Mouse (Mus musculus) MEL (cell line): Measurements from ENCODE around the gene Sumf1. TPM values are rescaled to one million over a fixed set of nuclear protein-coding genes. Genes with fewer than 3 reads are reported as not detected.

Experiments used
- DNase-seq: peaks from one replicate; pipeline ENCODE4 v3.0.0; 2011; ENCODE audit warnings: low read depth, low spot score
- H3K27ac ChIP-seq: 2 replicates; pipeline ENCODE4 v1.5.1; 2012; ENCODE audit warnings: low read depth, mild to moderate bottlenecking, control low read depth, low read length, moderate library complexity; ENCODE audit not compliant: control insufficient read depth
- H3K27me3 ChIP-seq, 2 experiments: fragments of 150-350 bp in 1 of 2; sonication (generic) in 1 of 2; 2 replicates each; pipeline ENCODE4 v1.6.1; 2012; ENCODE audit warnings: low read length in 2 of 2, mild to moderate bottlenecking in 2 of 2, improper control_type of control experiment in 1 of 2, moderate library complexity in 1 of 2; ENCODE audit not compliant: insufficient read depth in 2 of 2, control insufficient read depth in 1 of 2
- H3K36me3 ChIP-seq, 2 experiments: 2 replicates each; pipeline ENCODE4 v1.6.1; 2012 to 2014; ENCODE audit warnings: low read length in 2 of 2, improper control_type of control experiment in 1 of 2, inconsistent platforms in 1 of 2, mild to moderate bottlenecking in 1 of 2; ENCODE audit not compliant: insufficient read depth in 2 of 2, control insufficient read depth in 1 of 2
- H3K4me1 ChIP-seq, 2 experiments: fragments of 150-350 bp in 1 of 2; sonication (generic) in 1 of 2; 2 replicates each; pipeline ENCODE4 v1.6.1; 2012; ENCODE audit warnings: low read length in 2 of 2, improper control_type of control experiment in 1 of 2, mild to moderate bottlenecking in 1 of 2; ENCODE audit not compliant: insufficient read depth in 2 of 2, control insufficient read depth in 1 of 2
- H3K4me3 ChIP-seq, 2 experiments: fragments of 150-350 bp in 1 of 2; sonication (generic) in 1 of 2; 2 replicates each; pipeline ENCODE4 v1.5.1; 2012; ENCODE audit warnings: low read depth in 2 of 2, low read length in 2 of 2, mild to moderate bottlenecking in 2 of 2, moderate library complexity in 2 of 2, control low read depth in 1 of 2, improper control_type of control experiment in 1 of 2; ENCODE audit not compliant: control insufficient read depth in 1 of 2, insufficient read depth in 1 of 2
- H3K79me2 ChIP-seq: 2 replicates; pipeline ENCODE4 v1.6.1; 2012; ENCODE audit warnings: mild to moderate bottlenecking, low read length, moderate library complexity; ENCODE audit not compliant: control insufficient read depth, poor library complexity, insufficient read depth
- H3K9ac ChIP-seq: 2 replicates; pipeline ENCODE4 v1.6.1; 2012; ENCODE audit warnings: low read depth, mild to moderate bottlenecking, control low read depth, low read length, moderate library complexity; ENCODE audit not compliant: control insufficient read depth, poor library complexity, severe bottlenecking
- H3K9me3 ChIP-seq: fragments of 150-350 bp; sonication (generic); replicated peaks from 2 replicates; pipeline ENCODE4 v1.6.1; 2012; ENCODE audit warnings: mild to moderate bottlenecking, low read length, improper control_type of control experiment, moderate library complexity; ENCODE audit not compliant: insufficient read depth
- ELF1 ChIP-seq: IDR thresholded peaks from 2 replicates; pipeline ENCODE4 v1.6.1; 2014; ENCODE audit warnings: low read depth, mild to moderate bottlenecking, inconsistent platforms, low read length, improper control_type of control experiment, moderate library complexity
- JUND ChIP-seq: IDR thresholded peaks from 2 replicates; pipeline ENCODE4 v1.6.1; 2011; ENCODE audit warnings: low read depth, mild to moderate bottlenecking, improper control_type of control experiment, low read length
- MYB ChIP-seq: IDR thresholded peaks from 2 replicates; pipeline ENCODE4 v1.6.1; 2011; ENCODE audit warnings: mild to moderate bottlenecking, low read depth, low read length, improper control_type of control experiment
- MYC ChIP-seq: IDR thresholded peaks from 2 replicates; pipeline ENCODE4 v1.6.1; 2011; ENCODE audit warnings: low read depth, mild to moderate bottlenecking, low read length, improper control_type of control experiment, moderate library complexity
- NELFE ChIP-seq: IDR thresholded peaks from 2 replicates; pipeline ENCODE4 v1.6.1; 2011; ENCODE audit warnings: low read depth, low read length, improper control_type of control experiment
- RCOR1 ChIP-seq: IDR thresholded peaks from 2 replicates; pipeline ENCODE4 v1.6.1; 2012; ENCODE audit warnings: low read depth, mild to moderate bottlenecking, inconsistent platforms, low read length, improper control_type of control experiment
- SIN3A ChIP-seq: IDR thresholded peaks from 2 replicates; pipeline ENCODE4 v1.6.1; 2012; ENCODE audit warnings: low read length, improper control_type of control experiment, inconsistent platforms
- ZNF384 ChIP-seq: IDR thresholded peaks from 2 replicates; pipeline ENCODE4 v1.6.1; 2012; ENCODE audit warnings: low read depth, mild to moderate bottlenecking, inconsistent platforms, low read length, improper control_type of control experiment
- polyA plus RNA-seq, 2 experiments: library from polyadenylated mRNA; stranded (reverse) in 1 of 2; unstranded in 1 of 2; fragments of >175 nt in 1 of 2; fragments of >200 nt in 1 of 2; gene quantifications; 2 replicates each; pipeline versions ENCODE4 v1.2.1 to v1.2.4; 2012; ENCODE audit warnings: low replicate concordance in 2 of 2, low read depth in 1 of 2; ENCODE audit not compliant: insufficient read length in 2 of 2, insufficient read depth in 1 of 2, missing spikeins in 1 of 2
- total RNA-seq: library from RNA; depleted of rRNA; stranded (reverse); fragments of 300-350 nt; gene quantifications from 2 replicates; pipeline ENCODE4 v1.2.3, GENCODE M21; 2012

Gene Sumf1
- total and polyA plus RNA-seq, 3 experiments: 9.4 to 11.2 TPM; not detected in 1

GRCm38 (mm10) chr6:108206145-108206544, 20.8 kb upstream of the Sumf1 start:
- Histone ChIP-seq H3K27me3 (peaks cover 0 to 2% of the 10 kb centered on the region in 2 experiments; a peak in 2 of 4 replicates), H3K9me3 (no peaks in the 10 kb centered on the region), H3K4me1 (peaks cover 0 to 9% of the 10 kb centered on the region in 2 experiments; a peak in 2 of 4 replicates), H3K79me2 (no peaks in the 10 kb centered on the region), H3K36me3 (peaks cover 0 to 8% of the 10 kb centered on the region in 2 experiments; a peak in 2 of 4 replicates), H3K27ac (no peak overlapping the region), H3K9ac (no peak overlapping the region), H3K4me3 (no peak overlapping the region)
- no peak for TF ChIP-seq SIN3A
- TF ChIP-seq RCOR1: no peak
- no peak for DNase-seq

- Histone ChIP-seq H3K9ac (no peak overlapping the region), H3K36me3 (peaks cover 0 to 8% of the 10 kb centered on the region in 2 experiments; a peak in 2 of 4 replicates), H3K4me1 (peaks cover 0 to 9% of the 10 kb centered on the region in 2 experiments; a peak in 2 of 4 replicates), H3K4me3 (no peak overlapping the region), H3K27ac (no peak overlapping the region), H3K27me3 (peaks cover 0 to 2% of the 10 kb centered on the region in 2 experiments; a peak in 2 of 4 replicates), H3K9me3 (no peaks in the 10 kb centered on the region), H3K79me2 (no peaks in the 10 kb centered on the region)
- DNase-seq: no peak
- TF ChIP-seq ZNF384: no peak
These were observed 18.9 kb upstream of the Sumf1 start for GRCm38 (mm10) chr6:108204322-108204721.

GRCm38 (mm10) chr6:108198286-108198685, 12.9 kb upstream of the Sumf1 start:
- Histone ChIP-seq H3K79me2 (no peaks in the 10 kb centered on the region), H3K36me3 (peaks cover 0 to 10% of the 10 kb centered on the region in 2 experiments; a peak in 2 of 4 replicates), H3K27ac (no peak overlapping the region), H3K9me3 (no peaks in the 10 kb centered on the region), H3K27me3 (peaks cover 0 to 2% of the 10 kb centered on the region in 2 experiments; a peak in 2 of 4 replicates), H3K4me1 (peaks cover 2 to 10% of the 10 kb centered on the region in 2 experiments), H3K9ac (no peak overlapping the region), H3K4me3 (no peak overlapping the region)
- DNase-seq: no peak
- TF ChIP-seq MYC (no peak), NELFE (no peak), ELF1 (no peak)

GRCm38 (mm10) chr6:108197117-108197516, 11.7 kb upstream of the Sumf1 start:
- H3K4me1 ChIP-seq: peaks cover 2 to 10% of the 10 kb centered on the region in 2 experiments
- TF ChIP-seq JUND: no peak
- TF ChIP-seq SIN3A: peak; percentile 14; the same call in 1 of the 2 replicates
- no peak for TF ChIP-seq MYB
- peak; percentile 81 for DNase-seq
- H3K36me3 ChIP-seq: peaks cover 0 to 10% of the 10 kb centered on the region in 2 experiments; a peak in 2 of 4 replicates
- H3K27me3 ChIP-seq: peaks cover 0 to 2% of the 10 kb centered on the region in 2 experiments; a peak in 2 of 4 replicates
- H3K9ac ChIP-seq: no peak overlapping the region
- H3K9me3 ChIP-seq: no peaks in the 10 kb centered on the region
- H3K79me2 ChIP-seq: no peaks in the 10 kb centered on the region
- H3K4me3 ChIP-seq: no peak overlapping the region; a peak in 1 of 4 replicates
- no peak overlapping the region for H3K27ac ChIP-seq
